Mouse (Mus musculus) megakaryocyte progenitor cell, adult 5-6 weeks (primary cell): ENCODE results near the gene Izumo1. TPM values are rescaled to one million over a fixed set of nuclear protein-coding genes. Genes with fewer than 3 reads are reported as not detected.

Experiments used
- ATAC-seq: replicated peaks from 2 replicates; pipeline ENCODE4 v1.8.0; 2016; ENCODE audit warnings: mild to moderate bottlenecking, moderate TSS enrichment, inconsistent platforms; ENCODE audit not compliant: poor library complexity
- total RNA-seq, 2 experiments: library from RNA; stranded (forward) in 1 of 2; stranded (reverse) in 1 of 2; fragments of 157-497, 149-512 nt in 1 of 2; fragments of 200-1000 nt in 1 of 2; gene quantifications; 2 replicates each; pipeline versions ENCODE4 v1.2.3 to v1.2.4; 2015 to 2017

The Izumo1 gene
- total RNA-seq, 2 experiments from 2014 or later, result 0.32 TPM; not detected in 1

DNA sequence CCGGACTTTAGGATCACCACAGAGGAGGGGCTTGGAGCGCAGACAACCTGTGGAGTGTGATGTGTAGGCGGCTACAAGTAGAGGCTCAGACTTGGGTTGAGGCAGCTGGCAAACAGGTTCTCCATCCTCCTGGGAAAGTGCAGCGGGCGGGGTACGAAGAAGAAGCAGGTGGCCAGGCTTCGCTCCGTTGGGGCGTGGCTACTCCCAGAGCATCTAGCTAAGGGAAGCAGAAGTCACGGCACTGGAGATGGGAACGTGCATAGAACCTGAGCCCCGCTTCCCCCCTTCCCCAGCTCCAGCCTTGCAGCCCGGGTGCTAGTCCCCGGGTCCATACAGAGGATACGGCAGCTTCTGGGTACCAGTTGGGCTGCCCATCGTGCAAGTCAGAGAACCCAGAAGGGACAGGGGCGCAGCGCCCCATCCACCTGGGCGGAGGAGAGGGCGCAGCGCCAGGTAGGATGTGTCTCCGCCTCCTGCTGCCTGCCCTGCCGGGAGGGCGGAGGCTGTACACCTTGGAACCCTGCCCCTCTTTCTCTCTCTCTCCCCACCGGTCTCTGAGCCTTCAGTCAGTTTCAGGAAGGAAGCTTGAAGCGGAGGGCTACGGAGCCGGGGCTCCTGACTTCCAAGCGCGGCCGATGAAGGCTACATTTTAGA lies 4.4 kb upstream of the Izumo1 start, which contains the start of gene Fut1:
TSS of gene Fut1 (plus strand) at position 248 of the 654 bp plus-strand sequence.
- no peak for ATAC-seq

GRCm38 (mm10) chr7:45618316-45618715 lies 3.3 kb upstream of the Izumo1 start:
- ATAC-seq, result no peak

DNA sequence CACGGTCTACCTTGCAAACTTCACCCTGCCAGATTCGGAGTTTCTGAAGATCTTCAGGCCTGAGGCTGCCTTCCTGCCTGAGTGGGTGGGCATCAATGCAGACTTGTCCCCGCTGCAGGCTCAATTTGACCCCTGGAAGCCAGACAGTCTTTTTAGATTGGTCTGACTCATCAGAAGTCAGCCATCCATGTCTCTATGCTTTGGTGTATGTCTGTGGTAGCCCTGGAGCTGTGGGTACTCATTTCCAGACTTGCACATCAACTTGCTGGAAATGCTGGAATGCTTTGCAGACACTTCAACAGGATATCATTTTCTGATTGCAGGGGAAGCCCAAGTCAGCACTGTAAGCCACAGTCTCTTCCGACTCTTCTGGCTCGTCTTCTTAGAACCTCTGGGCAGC lies 2.0 kb upstream of the Izumo1 start:
- no peak for ATAC-seq

- no peak for ATAC-seq
Observed at GRCm38 (mm10) chr7:45623507-45623906, 1.9 kb downstream of the Izumo1 start.

GRCm38 (mm10) chr7:45624718-45625117 lies 3.1 kb downstream of the Izumo1 start:
- no peak for ATAC-seq

GRCm38 (mm10) chr7:45625481-45625880 lies 3.9 kb downstream of the Izumo1 start:
- no peak for ATAC-seq

GRCm38 (mm10) chr7:45626571-45627076 lies 5.0 kb downstream of the Izumo1 start:
- ATAC-seq, result no peak

- no peak for ATAC-seq
Observed at GRCm38 (mm10) chr7:45627261-45627660, 5.7 kb downstream of the Izumo1 start, which contains the start of gene Rasip1. Rasip1 (plus strand) TSS chr7:45627488.

DNA sequence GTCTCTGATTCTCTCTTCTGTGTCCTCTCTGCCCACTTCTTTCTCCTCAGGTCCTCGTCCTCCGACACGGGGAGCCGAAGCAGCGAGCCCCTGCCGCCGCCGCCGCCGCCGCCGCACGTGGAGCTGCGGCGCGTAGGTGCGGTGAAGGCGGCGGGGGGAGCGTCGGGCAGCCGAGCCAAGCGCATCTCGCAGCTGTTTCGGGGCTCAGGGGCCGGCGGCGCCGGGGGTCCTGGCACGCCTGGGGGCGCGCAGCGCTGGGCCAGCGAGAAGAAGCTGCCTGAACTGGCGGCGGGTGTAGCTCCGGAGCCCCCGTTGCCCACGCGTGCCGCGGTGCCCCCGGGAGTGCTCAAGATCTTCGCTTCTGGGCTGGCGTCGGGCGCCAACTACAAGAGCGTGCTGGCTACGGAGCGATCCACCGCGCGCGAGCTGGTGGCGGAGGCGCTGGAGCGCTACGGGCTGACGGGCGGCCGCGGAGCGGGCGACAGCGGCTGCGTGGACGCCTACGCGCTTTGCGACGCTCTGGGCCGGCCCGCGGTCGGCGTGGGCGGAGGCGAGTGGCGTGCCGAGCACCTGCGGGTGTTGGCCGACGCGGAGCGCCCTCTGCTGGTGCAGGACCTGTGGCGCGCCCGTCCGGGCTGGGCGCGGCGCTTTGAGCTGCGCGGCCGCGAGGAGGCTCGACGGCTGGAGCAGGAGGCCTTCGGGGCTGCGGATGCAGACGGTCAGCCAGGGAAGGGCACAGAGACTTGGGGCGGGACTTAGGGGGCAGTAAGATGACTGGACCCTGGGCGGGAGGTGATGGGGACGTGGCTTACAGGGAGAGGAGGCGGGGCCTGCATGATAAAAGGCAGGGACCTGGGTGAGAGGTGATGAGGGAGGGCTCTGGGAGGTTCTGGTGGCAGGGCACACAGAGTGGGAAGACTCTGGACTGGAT lies 7.0 kb downstream of the Izumo1 start:
- ATAC-seq, result peak; percentile 91

DNA sequence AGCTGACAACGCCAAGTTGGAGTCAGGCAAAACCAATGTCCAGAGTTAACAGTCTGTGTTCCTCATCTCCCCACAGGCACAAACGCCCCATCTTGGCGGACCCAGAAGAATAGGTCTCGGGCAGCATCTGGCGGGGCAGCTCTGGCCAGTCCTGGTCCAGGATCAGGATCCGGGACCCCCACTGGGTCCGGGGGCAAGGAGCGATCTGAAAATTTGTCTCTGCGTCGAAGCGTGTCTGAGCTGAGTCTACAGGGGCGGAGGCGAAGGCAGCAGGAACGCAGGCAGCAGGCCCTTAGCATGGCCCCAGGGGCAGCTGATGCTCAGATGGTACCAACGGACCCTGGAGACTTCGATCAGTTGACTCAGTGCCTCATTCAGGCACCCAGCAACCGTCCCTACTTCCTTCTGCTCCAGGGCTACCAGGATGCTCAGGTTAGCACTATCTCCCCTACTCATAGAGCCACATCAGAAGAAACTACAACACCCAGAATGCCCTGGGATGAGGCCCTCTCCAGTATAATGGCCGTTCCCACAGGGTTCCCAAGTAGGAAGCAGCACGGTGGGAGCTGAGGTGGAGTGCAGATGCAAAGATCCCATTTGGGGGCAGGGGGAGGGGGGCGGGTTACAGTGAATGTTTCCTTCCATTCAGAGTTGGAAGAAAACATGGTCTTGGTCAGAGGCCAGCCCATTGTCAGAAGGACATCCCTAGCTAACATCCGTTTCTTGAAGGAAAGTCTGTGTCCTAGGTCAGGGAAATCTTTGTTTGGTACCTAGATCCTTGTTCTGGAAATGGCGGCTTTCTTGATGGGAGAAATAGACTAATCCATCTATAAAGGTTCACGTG lies 8.7 kb downstream of the Izumo1 start:
- ATAC-seq, result no peak

DNA sequence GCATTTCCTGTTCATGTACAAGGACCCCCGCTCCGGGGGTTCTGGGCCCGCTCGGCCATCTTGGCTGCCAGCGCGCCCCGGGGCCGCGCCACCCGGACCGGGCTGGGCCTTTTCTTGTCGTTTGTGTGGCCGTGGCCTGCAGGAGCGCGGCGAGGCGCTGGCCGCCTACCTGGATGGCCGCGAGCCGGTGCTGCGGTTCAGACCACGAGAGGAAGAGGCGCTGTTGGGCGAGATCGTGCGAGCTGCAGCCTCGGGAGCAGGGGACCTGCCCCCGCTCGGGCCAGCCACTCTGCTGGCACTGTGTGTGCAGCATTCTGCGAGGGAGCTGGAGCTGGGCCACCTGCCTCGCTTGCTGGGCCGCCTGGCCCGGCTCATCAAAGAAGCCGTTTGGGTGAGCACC lies 10.9 kb downstream of the Izumo1 start:
- no peak for ATAC-seq

GRCm38 (mm10) chr7:45634946-45635681 lies 13.5 kb downstream of the Izumo1 start:
- ATAC-seq, result peak; percentile 93

DNA sequence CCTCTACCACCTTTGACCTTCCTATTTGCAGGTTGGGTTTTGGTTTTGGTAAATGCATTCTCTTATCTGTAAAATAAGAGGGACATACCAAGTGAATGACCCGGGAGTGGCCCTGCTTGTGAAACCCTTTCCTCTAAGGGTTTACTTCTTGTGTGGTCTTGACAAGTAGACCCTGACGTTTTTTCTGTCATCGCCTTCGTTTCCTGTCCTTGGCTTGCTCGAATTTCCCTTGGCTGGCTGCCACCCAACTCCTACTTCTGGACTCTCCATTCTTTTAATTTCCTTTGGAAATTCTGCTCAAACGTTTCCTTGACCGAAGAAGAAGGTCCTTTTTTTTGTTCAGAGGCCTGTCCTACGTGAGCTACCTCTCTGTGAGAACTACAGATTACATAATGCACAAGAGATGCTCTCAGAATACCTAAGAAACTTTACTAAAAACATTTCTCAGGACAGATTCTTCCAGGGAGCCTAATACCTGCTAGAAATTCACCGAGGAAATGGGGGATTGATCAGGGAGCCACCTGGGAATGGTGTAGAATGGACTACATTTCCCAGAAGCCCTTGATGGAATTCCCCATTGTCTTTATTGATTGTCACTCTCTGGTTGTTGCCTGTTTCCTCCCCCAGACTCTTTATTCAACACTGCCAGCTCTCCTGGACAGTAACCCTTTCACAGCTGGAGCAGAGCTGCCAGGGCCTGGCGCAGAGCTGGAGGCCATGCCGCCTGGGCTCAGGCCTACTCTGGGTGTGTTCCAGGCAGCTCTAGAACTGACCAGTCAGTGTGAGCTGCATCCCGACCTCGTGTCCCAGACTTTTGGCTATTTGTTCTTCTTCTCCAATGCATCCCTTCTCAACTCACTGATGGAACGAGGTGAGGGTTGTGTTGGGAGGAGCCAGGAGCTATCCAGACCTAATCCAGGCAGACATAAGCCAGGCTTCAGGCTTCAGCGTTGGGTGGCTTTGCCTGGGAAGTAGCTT lies 14.4 kb downstream of the Izumo1 start:
- no peak; the same call in 1 of the 2 replicates for ATAC-seq

DNA sequence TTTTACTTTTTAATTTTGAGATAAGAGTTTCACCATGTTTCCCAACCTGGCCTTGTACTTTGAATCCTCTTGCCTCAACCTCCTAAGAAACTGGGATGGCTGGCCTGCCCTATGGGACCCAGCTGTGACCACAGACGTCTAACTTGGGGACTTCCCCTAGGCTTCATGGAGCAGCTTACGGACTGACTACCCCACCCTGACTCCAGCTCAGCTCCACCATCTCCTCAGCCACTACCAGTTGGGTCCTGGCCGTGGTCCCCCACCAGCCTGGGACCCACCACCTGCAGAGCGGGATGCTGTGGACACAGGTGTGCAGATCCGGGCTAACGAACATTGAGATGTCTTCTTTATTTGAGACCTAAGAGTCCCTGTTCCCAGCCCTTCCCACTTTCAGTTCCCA lies 16.1 kb downstream of the Izumo1 start:
- ATAC-seq, result no peak

- ATAC-seq, result no peak
Observed at GRCm38 (mm10) chr7:45638623-45639401, 17.2 kb downstream of the Izumo1 start.

GRCm38 (mm10) chr7:45639561-45640027 lies 18.0 kb downstream of the Izumo1 start, which contains the start of gene Mamstr:
Mamstr (plus strand) TSS chr7:45639977.
- no peak for ATAC-seq

GRCm38 (mm10) chr7:45640191-45640957 lies 18.8 kb downstream of the Izumo1 start:
- ATAC-seq, result no peak
